Mouse (Mus musculus) CH12.LX (cell line): Measurements from ENCODE around the gene Vps26a. TPM values are rescaled to one million over a fixed set of nuclear protein-coding genes. Genes with fewer than 3 reads are reported as not detected.

Experiments
- DNase-seq: peaks from one replicate; pipeline ENCODE4 v3.0.0-alpha.2; 2013; ENCODE audit errors: extremely low read depth
- H3K27ac ChIP-seq: 2 replicates; pipeline ENCODE4 v1.5.1; 2012; ENCODE audit warnings: low read depth, mild to moderate bottlenecking, control low read depth, moderate library complexity; ENCODE audit not compliant: insufficient read depth
- H3K27me3 ChIP-seq: replicated peaks from 2 replicates; pipeline ENCODE3; 2012; ENCODE audit warnings: inconsistent platforms
- H3K36me3 ChIP-seq, 2 experiments: replicated peaks in 1 of 2; 2 replicates each; pipeline versions ENCODE3 to v1.6.1; 2012; ENCODE audit warnings: inconsistent platforms in 1 of 2, low read length in 1 of 2, mild to moderate bottlenecking in 1 of 2, mixed read lengths in 1 of 2, moderate library complexity in 1 of 2; ENCODE audit not compliant: control insufficient read depth in 1 of 2, insufficient read depth in 1 of 2
- H3K4me1 ChIP-seq, 2 experiments: 2 replicates each; pipeline ENCODE4 v1.6.1; 2012; ENCODE audit warnings: inconsistent platforms in 1 of 2, moderate library complexity in 1 of 2; ENCODE audit not compliant: insufficient read depth in 2 of 2, control insufficient read depth in 1 of 2
- H3K4me2 ChIP-seq: 2 replicates; pipeline ENCODE4 v1.6.1; 2012; ENCODE audit warnings: low read depth, mild to moderate bottlenecking, control low read depth; ENCODE audit not compliant: poor library complexity, insufficient read depth, severe bottlenecking
- H3K4me3 ChIP-seq, 3 experiments: fragments of 150-350 bp in 1 of 3; sonication (generic) in 1 of 3; replicated peaks in 1 of 3; 2 replicates each; pipeline versions ENCODE3 to v1.5.1; 2011 to 2012; ENCODE audit warnings: low read depth in 2 of 3, low read length in 2 of 3, mild to moderate bottlenecking in 2 of 3, moderate library complexity in 2 of 3, control low read depth in 1 of 3, improper control_type of control experiment in 1 of 3, inconsistent platforms in 1 of 3, mixed read lengths in 1 of 3; ENCODE audit not compliant: poor library complexity in 1 of 3
- H3K79me2 ChIP-seq: replicated peaks from 2 replicates; pipeline ENCODE4 v1.6.1; 2012; ENCODE audit warnings: mild to moderate bottlenecking, moderate library complexity; ENCODE audit not compliant: control insufficient read depth, poor library complexity, insufficient read depth, severe bottlenecking; ENCODE audit errors: extremely low read depth
- H3K9ac ChIP-seq: 2 replicates; pipeline ENCODE4 v1.6.1; 2012; ENCODE audit warnings: low read depth, mild to moderate bottlenecking, control low read depth, moderate library complexity; ENCODE audit not compliant: insufficient read depth
- H3K9me3 ChIP-seq: replicated peaks from 2 replicates; pipeline ENCODE3; 2012; ENCODE audit warnings: low read length, inconsistent platforms, mixed read lengths
- CHD1 ChIP-seq: IDR thresholded peaks from 2 replicates; pipeline ENCODE4 v1.6.1; 2012; ENCODE audit warnings: low read depth, low read length, improper control_type of control experiment, inconsistent platforms
- E2F4 ChIP-seq: IDR thresholded peaks from 2 replicates; pipeline ENCODE4 v1.6.1; 2011; ENCODE audit warnings: low read depth, low read length, improper control_type of control experiment; ENCODE audit not compliant: insufficient replicate concordance
- ELF1 ChIP-seq: IDR thresholded peaks from 2 replicates; pipeline ENCODE4 v1.6.1; 2014; ENCODE audit warnings: low read depth, mild to moderate bottlenecking, inconsistent platforms, low read length, improper control_type of control experiment
- EP300 ChIP-seq: IDR thresholded peaks from 2 replicates; pipeline ENCODE4 v1.6.1; 2011; ENCODE audit warnings: low read length, improper control_type of control experiment
- IRF4 ChIP-seq: IDR thresholded peaks from 2 replicates; pipeline ENCODE4 v1.6.1; 2014; ENCODE audit warnings: low read depth, mild to moderate bottlenecking, inconsistent platforms, low read length, improper control_type of control experiment
- JUND ChIP-seq: conservative IDR thresholded peaks from 2 replicates; pipeline ENCODE4 v1.6.1; 2011; ENCODE audit warnings: low read depth, low read length, improper control_type of control experiment
- KAT2A ChIP-seq: IDR thresholded peaks from 2 replicates; pipeline ENCODE4 v1.6.1; 2012; ENCODE audit warnings: low read length, improper control_type of control experiment, inconsistent platforms; ENCODE audit not compliant: insufficient replicate concordance
- MEF2A ChIP-seq: IDR thresholded peaks from 2 replicates; pipeline ENCODE4 v1.6.1; 2014; ENCODE audit warnings: low read depth, mild to moderate bottlenecking, inconsistent platforms, low read length, improper control_type of control experiment, borderline replicate concordance
- MYC ChIP-seq: IDR thresholded peaks from 2 replicates; pipeline ENCODE4 v1.6.1; 2011; ENCODE audit warnings: low read depth, mild to moderate bottlenecking, improper control_type of control experiment, low read length
- NELFE ChIP-seq: IDR thresholded peaks from 2 replicates; pipeline ENCODE4 v1.6.1; 2011; ENCODE audit warnings: low read depth, low read length, improper control_type of control experiment
- NRF1 ChIP-seq: IDR thresholded peaks from 2 replicates; pipeline ENCODE4 v1.6.1; 2014; ENCODE audit warnings: low read depth, mild to moderate bottlenecking, inconsistent platforms, low read length, improper control_type of control experiment, moderate library complexity
- POLR2AphosphoS2 ChIP-seq: IDR thresholded peaks from 2 replicates; pipeline ENCODE4 v1.6.1; 2011; ENCODE audit warnings: low read depth, low read length, improper control_type of control experiment
- RAD21 ChIP-seq: IDR thresholded peaks from 2 replicates; pipeline ENCODE4 v1.6.1; 2011; ENCODE audit warnings: low read depth, mild to moderate bottlenecking, low read length, improper control_type of control experiment, moderate library complexity
- TBP ChIP-seq: conservative IDR thresholded peaks from 2 replicates; pipeline ENCODE4 v1.6.1; 2011; ENCODE audit warnings: low read depth, low read length, improper control_type of control experiment
- UBTF ChIP-seq: IDR thresholded peaks from 2 replicates; pipeline ENCODE4 v1.6.1; 2012; ENCODE audit warnings: low read depth, mild to moderate bottlenecking, inconsistent platforms, low read length, improper control_type of control experiment, moderate library complexity
- USF2 ChIP-seq: conservative IDR thresholded peaks from 2 replicates; pipeline ENCODE4 v1.6.1; 2011; ENCODE audit warnings: low read depth, low read length, improper control_type of control experiment
- ZKSCAN1 ChIP-seq: IDR thresholded peaks from 2 replicates; pipeline ENCODE4 v1.6.1; 2012; ENCODE audit warnings: low read depth, inconsistent platforms, low read length, improper control_type of control experiment, borderline replicate concordance
- dilution Hi-C: fragments of 300-500 bp; cut with MboI; formaldehyde crosslinking; loops from 2 replicates; pipeline ENCODE4 v1.14.3; 2020; ENCODE audit warnings: low sequenced_read_pairs; ENCODE audit not compliant: extremely low pct_unique_long_range_greater_than_20kb, extremely low pct_ligation_motif_present
- in situ Hi-C: fragments of 300-500 bp; cut with MboI; formaldehyde crosslinking; loops from 3 replicates; pipeline ENCODE4 v1.14.3; 2019; ENCODE audit warnings: low sequenced_read_pairs, low pct_ligation_motif_present, low pct_unique_long_range_greater_than_20kb, mixed read lengths
- polyA plus RNA-seq: library from polyadenylated mRNA; unstranded; fragments of >175 nt; gene quantifications from 2 replicates; pipeline ENCODE4 v1.2.1, GENCODE M21; 2012; ENCODE audit warnings: low read depth; ENCODE audit not compliant: insufficient read length
- total RNA-seq, 2 experiments: library from RNA; depleted of rRNA; stranded (reverse); fragments of 300-350 nt in 1 of 2; fragments of >200 nt in 1 of 2; gene quantifications; 2 replicates each; pipeline ENCODE4 v1.2.3; 2012 to 2014

Gene Vps26a
- total and polyA plus RNA-seq, 3 experiments = 14.2 to 33.5 (median 32.5) TPM

DNA sequence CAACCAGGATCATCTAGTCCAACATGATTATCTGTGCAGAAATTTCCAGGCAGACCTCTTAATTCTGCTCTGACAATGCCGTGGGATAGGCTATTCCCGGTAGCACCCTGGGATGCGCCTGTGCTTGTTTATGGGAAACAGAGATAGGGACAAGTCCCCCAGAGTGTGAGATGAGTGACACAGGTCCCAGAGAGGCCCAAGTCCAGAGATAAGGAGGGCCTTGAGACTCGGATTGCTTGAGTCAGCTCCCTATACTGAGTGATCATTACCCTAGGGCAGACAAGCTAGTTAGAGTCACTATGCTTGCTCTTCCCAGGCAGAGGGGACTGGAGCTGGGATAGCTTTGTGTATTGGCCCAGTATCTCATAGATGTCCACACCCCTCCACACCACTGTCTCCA is 35.2 kb upstream of the Vps26a start:
- in situ Hi-C loops (no loop called here), dilution Hi-C loops (no loop called here)
- no peaks in the 10 kb centered on the region for H3K36me3 ChIP-seq
- H3K4me3 ChIP-seq = no peak overlapping the region
- H3K9me3 ChIP-seq = no peaks in the 10 kb centered on the region
- TF ChIP-seq IRF4 (no peak), NELFE (no peak), E2F4 (no peak), MEF2A (no peak), JUND (no peak), ELF1 (no peak)
- no peaks in the 10 kb centered on the region for H3K27me3 ChIP-seq
- H3K79me2 ChIP-seq = no peaks in the 10 kb centered on the region
- no peak overlapping the region for H3K27ac ChIP-seq
- no peak for DNase-seq
- no peak overlapping the region for H3K9ac ChIP-seq
- peaks cover 0 to 21% of the 10 kb centered on the region in 2 experiments; a peak in 2 of 4 replicates for H3K4me1 ChIP-seq
- H3K4me2 ChIP-seq = no peak overlapping the region

DNA sequence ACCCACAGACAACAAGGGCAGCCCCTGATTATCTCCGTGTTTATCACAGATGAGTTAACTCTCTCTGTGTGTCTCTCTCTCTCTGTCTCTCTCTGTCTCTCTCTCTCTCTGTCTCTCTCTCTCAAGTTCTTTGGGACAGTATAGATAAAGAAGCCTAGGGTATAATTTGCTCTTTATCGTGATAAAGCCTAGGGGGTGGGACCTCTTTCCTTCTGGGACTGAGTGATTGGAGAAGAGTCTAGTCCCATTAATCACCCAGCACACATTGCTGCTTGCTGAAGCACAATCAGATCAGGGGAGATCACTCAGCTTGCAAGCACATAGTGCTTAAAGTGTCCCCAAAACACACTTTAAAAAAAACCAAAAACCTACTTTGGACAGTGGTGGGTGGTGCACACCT is 34.3 kb upstream of the Vps26a start:
- TF ChIP-seq KAT2A (no peak), UBTF (no peak), TBP (no peak), EP300 (no peak), CHD1 (no peak), NRF1 (no peak), RAD21 (no peak), ZKSCAN1 (no peak), POLR2AphosphoS2 (no peak), USF2 (no peak)
- Histone ChIP-seq H3K27me3 (no peaks in the 10 kb centered on the region), H3K4me2 (no peak overlapping the region), H3K9ac (no peak overlapping the region), H3K27ac (no peak overlapping the region), H3K4me1 (peaks cover 0 to 21% of the 10 kb centered on the region in 2 experiments; a peak in 2 of 4 replicates), H3K4me3 (no peak overlapping the region), H3K79me2 (no peaks in the 10 kb centered on the region), H3K9me3 (no peaks in the 10 kb centered on the region), H3K36me3 (no peaks in the 10 kb centered on the region)
- dilution Hi-C loops = no loop called here
- no peak for DNase-seq
- in situ Hi-C loops = no loop called here

GRCm38 (mm10) chr10:62517511-62517910 is 30.9 kb upstream of the Vps26a start:
- Histone ChIP-seq H3K9ac (no peak overlapping the region), H3K27ac (no peak overlapping the region), H3K4me2 (no peak overlapping the region), H3K4me1 (peaks cover 0 to 33% of the 10 kb centered on the region in 2 experiments; a peak in 2 of 4 replicates), H3K27me3 (no peaks in the 10 kb centered on the region), H3K4me3 (no peak overlapping the region), H3K79me2 (no peaks in the 10 kb centered on the region), H3K9me3 (no peaks in the 10 kb centered on the region), H3K36me3 (no peaks in the 10 kb centered on the region)
- DNase-seq = no peak
- no peak for TF ChIP-seq MYC
- no peak for TF ChIP-seq USF2
- no peak for TF ChIP-seq TBP
- TF ChIP-seq KAT2A = no peak
- in situ Hi-C loops = no loop called here
- dilution Hi-C loops = no loop called here
